Mouse (Mus musculus): Measurements from ENCODE around the gene Olfr924. TPM values are rescaled to one million over a fixed set of nuclear protein-coding genes. Genes with fewer than 3 reads are reported as not detected.
"Not testable (repeated sequence)": the region's sequence is repeated elsewhere in the genome, so short reads cannot be mapped to it uniquely, and the experiment has no call there.

Gene Olfr924
- polyA plus RNA-seq (2016; fragmentation: Nextera tagmentation; extraction: Ambion mirVana): not detected in 2 replicates

- Histone ChIP-seq H3K27me3 (ENCODE audit: insufficient read depth, poor library complexity, severe bottlenecking) (no peaks in the 10 kb centered on the region), H3K27ac (no peak within 1 kb of the TSS), H3K4me1 (replicated peaks) (no peaks in the 10 kb centered on the region), H3K36me3 (no peaks in the 10 kb centered on the region), H3K9me3 (no peaks in the 10 kb centered on the region), H3K4me3 (no peak within 1 kb of the TSS)
- no peak for DNase-seq (ENCODE audit: low spot score)
- 88% methylated on average over 1 of the region's 1 CpGs for WGBS
These were observed at the start of gene Olfr924 for GRCm38 (mm10) chr9:38844149-38844548. Gene Olfr924, plus strand, starts transcription at chr9:38844449.

GRCm38 (mm10) chr9:38805696-38806095, 38.6 kb upstream of the Olfr924 start:
- Histone ChIP-seq H3K36me3 (no peaks in the 10 kb centered on the region), H3K4me1 (replicated peaks) (no peaks in the 10 kb centered on the region), H3K27ac (no peak overlapping the region), H3K27me3 (ENCODE audit: insufficient read depth, poor library complexity, severe bottlenecking) (no peaks in the 10 kb centered on the region), H3K9me3 (no peaks in the 10 kb centered on the region), H3K4me3 (no peak overlapping the region)
- no peak for DNase-seq (ENCODE audit: low spot score)

GRCm38 (mm10) chr9:38814314-38814713, 29.9 kb upstream of the Olfr924 start, which contains the start of gene Olfr922:
Gene Olfr922, plus strand, starts transcription at chr9:38814614.
- no peak for DNase-seq (ENCODE audit: low spot score)
- Histone ChIP-seq H3K27me3 (ENCODE audit: insufficient read depth, poor library complexity, severe bottlenecking) (no peaks in the 10 kb centered on the region), H3K9me3 (no peaks in the 10 kb centered on the region), H3K27ac (no peak within 1 kb of the TSS), H3K4me3 (no peak within 1 kb of the TSS), H3K4me1 (replicated peaks) (no peaks in the 10 kb centered on the region), H3K36me3 (no peaks in the 10 kb centered on the region)
- WGBS: 79% methylated on average over 2 of the region's 2 CpGs

- H3K36me3 ChIP-seq: no peaks in the 10 kb centered on the region
- H3K27me3 ChIP-seq (ENCODE audit: insufficient read depth, poor library complexity, severe bottlenecking): no peaks in the 10 kb centered on the region
- 91% methylated on average over 1 of the region's 1 CpGs for WGBS
- no peaks in the 10 kb centered on the region for H3K9me3 ChIP-seq
- no peaks in the 10 kb centered on the region for H3K4me1 ChIP-seq (replicated peaks)
- no peak overlapping the region for H3K4me3 ChIP-seq
- H3K27ac ChIP-seq: no peak overlapping the region
- DNase-seq (ENCODE audit: low spot score): no peak
These were observed 28.7 kb upstream of the Olfr924 start for GRCm38 (mm10) chr9:38815458-38815986.

- WGBS: 94% methylated on average over 1 of the region's 1 CpGs
- H3K4me3 ChIP-seq: no peak within 1 kb of the TSS
These were observed 18.0 kb upstream of the Olfr924 start, which contains the start of gene Olfr923 for GRCm38 (mm10) chr9:38826245-38826644. Gene Olfr923, plus strand, starts transcription at chr9:38826545.

GRCm38 (mm10) chr9:38833027-38833426, 11.2 kb upstream of the Olfr924 start:
- 84% methylated on average over 2 of the region's 2 CpGs for WGBS
- no peak for DNase-seq (ENCODE audit: low spot score)

More at GRCm38 (mm10) chr9:38826245-38826644, 18.0 kb upstream of the Olfr924 start, which contains the start of gene Olfr923:
- no peak within 1 kb of the TSS for H3K27ac ChIP-seq
- no peak for DNase-seq (ENCODE audit: low spot score)
- no peaks in the 10 kb centered on the region for H3K36me3 ChIP-seq
- no peaks in the 10 kb centered on the region for H3K4me1 ChIP-seq (replicated peaks)
- H3K9me3 ChIP-seq: no peaks in the 10 kb centered on the region
- H3K27me3 ChIP-seq (ENCODE audit: insufficient read depth, poor library complexity, severe bottlenecking): no peaks in the 10 kb centered on the region

GRCm38 (mm10) chr9:38854760-38855159, 10.5 kb downstream of the Olfr924 start, which contains the start of gene Olfr26:
Gene Olfr26, plus strand, starts transcription at chr9:38855060.
- no peak within 1 kb of the TSS for H3K4me3 ChIP-seq
- H3K36me3 ChIP-seq: no peaks in the 10 kb centered on the region
- H3K27me3 ChIP-seq (ENCODE audit: insufficient read depth, poor library complexity, severe bottlenecking): no peaks in the 10 kb centered on the region
- H3K9me3 ChIP-seq: no peaks in the 10 kb centered on the region
- H3K4me1 ChIP-seq (replicated peaks): no peaks in the 10 kb centered on the region
- DNase-seq (ENCODE audit: low spot score): no peak
- H3K27ac ChIP-seq: no peak within 1 kb of the TSS

More at GRCm38 (mm10) chr9:38833027-38833426, 11.2 kb upstream of the Olfr924 start:
- no peaks in the 10 kb centered on the region for H3K36me3 ChIP-seq
- H3K9me3 ChIP-seq: no peaks in the 10 kb centered on the region
- H3K27me3 ChIP-seq (ENCODE audit: insufficient read depth, poor library complexity, severe bottlenecking): no peaks in the 10 kb centered on the region
- H3K4me3 ChIP-seq: no peak overlapping the region
- no peak overlapping the region for H3K27ac ChIP-seq
- H3K4me1 ChIP-seq (replicated peaks): no peaks in the 10 kb centered on the region

GRCm38 (mm10) chr9:38874880-38875279, 30.6 kb downstream of the Olfr924 start:
- not testable (repeated sequence) for H3K27ac ChIP-seq; H3K4me1 ChIP-seq (replicated peaks); H3K4me3 ChIP-seq; H3K36me3 ChIP-seq; H3K9me3 ChIP-seq; H3K27me3 ChIP-seq (ENCODE audit: insufficient read depth, poor library complexity, severe bottlenecking); DNase-seq (ENCODE audit: low spot score)
- WGBS: 59% methylated on average over 2 of the region's 2 CpGs

- Histone ChIP-seq H3K4me1 (replicated peaks) (no peaks in the 10 kb centered on the region), H3K36me3 (no peaks in the 10 kb centered on the region)
- 94% methylated on average over 2 of the region's 2 CpGs for WGBS
These were observed 32.6 kb downstream of the Olfr924 start, which contains the start of gene Olfr926 for GRCm38 (mm10) chr9:38876826-38877225. Gene Olfr926, plus strand, starts transcription at chr9:38877126.

More at GRCm38 (mm10) chr9:38876826-38877225, 32.6 kb downstream of the Olfr924 start, which contains the start of gene Olfr926:
- DNase-seq (ENCODE audit: low spot score): no peak
- H3K4me3 ChIP-seq: no peak within 1 kb of the TSS
- H3K27me3 ChIP-seq (ENCODE audit: insufficient read depth, poor library complexity, severe bottlenecking): no peaks in the 10 kb centered on the region
- peaks cover 12% of the 10 kb centered on the region for H3K9me3 ChIP-seq
- no peak within 1 kb of the TSS for H3K27ac ChIP-seq

Other genes starting within 250 kb of the Olfr924 start
- gene Olfr914, start 239.3 kb upstream of the Olfr924 start, polyA plus RNA-seq (2016; fragmentation: Nextera tagmentation; extraction: Ambion mirVana): not detected in 2 replicates
- gene Olfr916, start 184.6 kb upstream of the Olfr924 start, polyA plus RNA-seq (2016; fragmentation: Nextera tagmentation; extraction: Ambion mirVana): not detected in 2 replicates
- not detected in 2 replicates for gene Olfr917, start 178.6 kb upstream of the Olfr924 start, polyA plus RNA-seq (2016; fragmentation: Nextera tagmentation; extraction: Ambion mirVana)
- gene Olfr918, start 169.8 kb upstream of the Olfr924 start, polyA plus RNA-seq (2016; fragmentation: Nextera tagmentation; extraction: Ambion mirVana): not detected in 2 replicates
- gene Olfr919, start 140.8 kb upstream of the Olfr924 start, polyA plus RNA-seq (2016; fragmentation: Nextera tagmentation; extraction: Ambion mirVana): not detected in 2 replicates
- 6.3 and 7.5 TPM in 2 replicates for gene Vwa5a, start 126.2 kb upstream of the Olfr924 start, polyA plus RNA-seq (2016; fragmentation: Nextera tagmentation; extraction: Ambion mirVana)
- not detected in 2 replicates for gene Olfr920, start 92.2 kb upstream of the Olfr924 start, polyA plus RNA-seq (2016; fragmentation: Nextera tagmentation; extraction: Ambion mirVana)
- gene Olfr921, start 71.4 kb upstream of the Olfr924 start, polyA plus RNA-seq (2016; fragmentation: Nextera tagmentation; extraction: Ambion mirVana): not detected in 2 replicates
- not detected in 2 replicates for gene Olfr922, start 29.8 kb upstream of the Olfr924 start, polyA plus RNA-seq (2016; fragmentation: Nextera tagmentation; extraction: Ambion mirVana)
- gene Olfr923, start 17.9 kb upstream of the Olfr924 start, polyA plus RNA-seq (2016; fragmentation: Nextera tagmentation; extraction: Ambion mirVana): not detected in 2 replicates
- gene Olfr26, start 10.6 kb downstream of the Olfr924 start, polyA plus RNA-seq (2016; fragmentation: Nextera tagmentation; extraction: Ambion mirVana): not detected in 2 replicates
- gene Olfr926, start 32.7 kb downstream of the Olfr924 start, polyA plus RNA-seq (2016; fragmentation: Nextera tagmentation; extraction: Ambion mirVana): not detected in 2 replicates
- gene Olfr930, start 85.4 kb downstream of the Olfr924 start, polyA plus RNA-seq (2016; fragmentation: Nextera tagmentation; extraction: Ambion mirVana): not detected in 2 replicates
- not detected in 2 replicates for gene Olfr933, start 127.9 kb downstream of the Olfr924 start, polyA plus RNA-seq (2016; fragmentation: Nextera tagmentation; extraction: Ambion mirVana)
- gene Olfr934, start 143.9 kb downstream of the Olfr924 start, polyA plus RNA-seq (2016; fragmentation: Nextera tagmentation; extraction: Ambion mirVana): not detected in 2 replicates
- gene Olfr935, start 155.2 kb downstream of the Olfr924 start, polyA plus RNA-seq (2016; fragmentation: Nextera tagmentation; extraction: Ambion mirVana): not detected in 2 replicates
- gene Olfr146, start 178.9 kb downstream of the Olfr924 start, polyA plus RNA-seq (2016; fragmentation: Nextera tagmentation; extraction: Ambion mirVana): not detected in 2 replicates
- gene Olfr937, start 220.5 kb downstream of the Olfr924 start, polyA plus RNA-seq (2016; fragmentation: Nextera tagmentation; extraction: Ambion mirVana): not detected in 2 replicates
- gene Olfr938, start 234.4 kb downstream of the Olfr924 start, polyA plus RNA-seq (2016; fragmentation: Nextera tagmentation; extraction: Ambion mirVana): not detected in 2 replicates